In genomic region chr3:127163749-127164148, GRCm38 (mm10) we compare ENCODE assay signal across 12 mouse cellular contexts.
"Had no signal": no experiment of that assay in that cellular context is flagged by ENCODE, and none has a peak within 500 bp of the region (broad histone marks: within the 10 kb centered on the region; RNA-seq: fewer than 3 reads in every experiment).

No protein-coding gene starts in this region.

- H3K9ac ChIP-seq: limb, embryonic 13.5 days; liver, embryonic 14.5 days; midbrain, embryonic 13.5 days; neural tube, embryonic 15.5 days had no signal

- ATAC-seq: midbrain, embryonic 13.5 days had no signal

- H3K9me3 ChIP-seq: limb, embryonic 13.5 days; midbrain, embryonic 13.5 days; neural tube, embryonic 15.5 days had no signal

- H3K36me3 ChIP-seq: limb, embryonic 13.5 days; midbrain, embryonic 13.5 days; neural tube, embryonic 15.5 days had no signal

- H3K4me3 ChIP-seq: limb, embryonic 13.5 days; midbrain, embryonic 13.5 days; myocyte; neural tube, embryonic 15.5 days had no signal

- H3K27ac ChIP-seq: limb, embryonic 13.5 days; liver, embryonic 14.5 days; midbrain, embryonic 13.5 days; neural tube, embryonic 15.5 days had no signal

- H3K4me2 ChIP-seq: limb, embryonic 13.5 days; midbrain, embryonic 13.5 days; neural tube, embryonic 15.5 days had no signal

- H3K27me3 ChIP-seq: neural tube, embryonic 15.5 days had no signal

- DNase-seq: kidney, postnatal 14 days; layer of hippocampus, postnatal 36 days; left cerebral cortex, postnatal 4 days; lung, adult 18-20 months; spleen, adult 18-20 months; thymus, adult 2 months; thymus, postnatal 25 days had no signal
